Mouse (Mus musculus) MEL (cell line): Measurements from ENCODE around the gene Vsig8. TPM values are rescaled to one million over a fixed set of nuclear protein-coding genes. Genes with fewer than 3 reads are reported as not detected.

Source experiments
- DNase-seq: peaks from one replicate; pipeline ENCODE4 v3.0.0; 2011; ENCODE audit warnings: low read depth, low spot score
- H3K27ac ChIP-seq: 2 replicates; pipeline ENCODE4 v1.5.1; 2012; ENCODE audit warnings: low read depth, mild to moderate bottlenecking, control low read depth, low read length, moderate library complexity; ENCODE audit not compliant: control insufficient read depth
- H3K27me3 ChIP-seq, 2 experiments: fragments of 150-350 bp in 1 of 2; sonication (generic) in 1 of 2; 2 replicates each; pipeline ENCODE4 v1.6.1; 2012; ENCODE audit warnings: low read length in 2 of 2, mild to moderate bottlenecking in 2 of 2, improper control_type of control experiment in 1 of 2, moderate library complexity in 1 of 2; ENCODE audit not compliant: insufficient read depth in 2 of 2, control insufficient read depth in 1 of 2
- H3K36me3 ChIP-seq, 2 experiments: 2 replicates each; pipeline ENCODE4 v1.6.1; 2012 to 2014; ENCODE audit warnings: low read length in 2 of 2, improper control_type of control experiment in 1 of 2, inconsistent platforms in 1 of 2, mild to moderate bottlenecking in 1 of 2; ENCODE audit not compliant: insufficient read depth in 2 of 2, control insufficient read depth in 1 of 2
- H3K4me1 ChIP-seq, 2 experiments: fragments of 150-350 bp in 1 of 2; sonication (generic) in 1 of 2; 2 replicates each; pipeline ENCODE4 v1.6.1; 2012; ENCODE audit warnings: low read length in 2 of 2, improper control_type of control experiment in 1 of 2, mild to moderate bottlenecking in 1 of 2; ENCODE audit not compliant: insufficient read depth in 2 of 2, control insufficient read depth in 1 of 2
- H3K4me3 ChIP-seq, 2 experiments: fragments of 150-350 bp in 1 of 2; sonication (generic) in 1 of 2; 2 replicates each; pipeline ENCODE4 v1.5.1; 2012; ENCODE audit warnings: low read depth in 2 of 2, low read length in 2 of 2, mild to moderate bottlenecking in 2 of 2, moderate library complexity in 2 of 2, control low read depth in 1 of 2, improper control_type of control experiment in 1 of 2; ENCODE audit not compliant: control insufficient read depth in 1 of 2, insufficient read depth in 1 of 2
- H3K79me2 ChIP-seq: 2 replicates; pipeline ENCODE4 v1.6.1; 2012; ENCODE audit warnings: mild to moderate bottlenecking, low read length, moderate library complexity; ENCODE audit not compliant: control insufficient read depth, poor library complexity, insufficient read depth
- H3K9ac ChIP-seq: 2 replicates; pipeline ENCODE4 v1.6.1; 2012; ENCODE audit warnings: low read depth, mild to moderate bottlenecking, control low read depth, low read length, moderate library complexity; ENCODE audit not compliant: control insufficient read depth, poor library complexity, severe bottlenecking
- H3K9me3 ChIP-seq: fragments of 150-350 bp; sonication (generic); replicated peaks from 2 replicates; pipeline ENCODE4 v1.6.1; 2012; ENCODE audit warnings: mild to moderate bottlenecking, low read length, improper control_type of control experiment, moderate library complexity; ENCODE audit not compliant: insufficient read depth
- BHLHE40 ChIP-seq: IDR thresholded peaks from 2 replicates; pipeline ENCODE4 v1.6.1; 2012; ENCODE audit warnings: low read depth, mild to moderate bottlenecking, inconsistent platforms, low read length, improper control_type of control experiment, borderline replicate concordance
- CHD1 ChIP-seq: IDR thresholded peaks from 2 replicates; pipeline ENCODE4 v1.6.1; 2012; ENCODE audit warnings: low read depth, mild to moderate bottlenecking, inconsistent platforms, low read length, improper control_type of control experiment
- CHD2 ChIP-seq: IDR thresholded peaks from 2 replicates; pipeline ENCODE4 v1.6.1; 2011; ENCODE audit warnings: low read length, improper control_type of control experiment
- CTCF ChIP-seq, 3 experiments: IDR thresholded peaks in 2 of 3; conservative IDR thresholded peaks in 1 of 3; 2 replicates each; pipeline ENCODE4 v1.5.1; 2011 to 2012; ENCODE audit warnings: low read length in 3 of 3, low read depth in 2 of 3, mild to moderate bottlenecking in 2 of 3, improper control_type of control experiment in 1 of 3, inconsistent platforms in 1 of 3, mixed read lengths in 1 of 3, moderate library complexity in 1 of 3; ENCODE audit not compliant: control insufficient read depth in 1 of 3, insufficient read depth in 1 of 3, poor library complexity in 1 of 3, severe bottlenecking in 1 of 3
- E2F4 ChIP-seq: IDR thresholded peaks from 2 replicates; pipeline ENCODE4 v1.6.1; 2011; ENCODE audit warnings: low read depth, low read length, improper control_type of control experiment, borderline replicate concordance
- ELF1 ChIP-seq: IDR thresholded peaks from 2 replicates; pipeline ENCODE4 v1.6.1; 2014; ENCODE audit warnings: low read depth, mild to moderate bottlenecking, inconsistent platforms, low read length, improper control_type of control experiment, moderate library complexity
- EP300 ChIP-seq, 2 experiments: IDR thresholded peaks; 2 replicates each; pipeline ENCODE4 v1.6.1; 2011; ENCODE audit warnings: improper control_type of control experiment in 2 of 2, low read length in 2 of 2, low read depth in 1 of 2, mild to moderate bottlenecking in 1 of 2
- ETS1 ChIP-seq: IDR thresholded peaks from 2 replicates; pipeline ENCODE4 v1.6.1; 2012; ENCODE audit warnings: low read depth, mild to moderate bottlenecking, inconsistent platforms, low read length, improper control_type of control experiment, moderate library complexity
- GABPA ChIP-seq: IDR thresholded peaks from 2 replicates; pipeline ENCODE4 v1.6.1; 2012; ENCODE audit warnings: low read depth, mild to moderate bottlenecking, inconsistent platforms, low read length, improper control_type of control experiment, moderate library complexity
- GATA1 ChIP-seq: IDR thresholded peaks from 2 replicates; pipeline ENCODE4 v1.6.1; 2011; ENCODE audit warnings: low read depth, low read length, improper control_type of control experiment
- HCFC1 ChIP-seq: IDR thresholded peaks from 2 replicates; pipeline ENCODE4 v1.6.1; 2012; ENCODE audit warnings: low read depth, mild to moderate bottlenecking, inconsistent platforms, low read length, improper control_type of control experiment, moderate library complexity
- KAT2A ChIP-seq: conservative IDR thresholded peaks from 2 replicates; pipeline ENCODE4 v1.6.1; 2012; ENCODE audit warnings: low read depth, low read length, improper control_type of control experiment, inconsistent platforms
- MAFK ChIP-seq: IDR thresholded peaks from 2 replicates; pipeline ENCODE4 v1.6.1; 2011; ENCODE audit warnings: low read depth, mild to moderate bottlenecking, low read length, improper control_type of control experiment, borderline replicate concordance
- MAX ChIP-seq: IDR thresholded peaks from 2 replicates; pipeline ENCODE4 v1.6.1; 2011; ENCODE audit warnings: low read length, improper control_type of control experiment
- MAZ ChIP-seq: IDR thresholded peaks from 2 replicates; pipeline ENCODE4 v1.6.1; 2012; ENCODE audit warnings: low read depth, mild to moderate bottlenecking, inconsistent platforms, low read length, improper control_type of control experiment
- MEF2A ChIP-seq: IDR thresholded peaks from 2 replicates; pipeline ENCODE4 v1.6.1; 2014; ENCODE audit warnings: low read depth, mild to moderate bottlenecking, inconsistent platforms, low read length, improper control_type of control experiment; ENCODE audit not compliant: poor library complexity, insufficient replicate concordance, severe bottlenecking; ENCODE audit errors: extremely low read depth
- MXI1 ChIP-seq: IDR thresholded peaks from 2 replicates; pipeline ENCODE4 v1.6.1; 2011; ENCODE audit warnings: mild to moderate bottlenecking, low read depth, low read length, improper control_type of control experiment
- MYC ChIP-seq: IDR thresholded peaks from 2 replicates; pipeline ENCODE4 v1.6.1; 2011; ENCODE audit warnings: low read depth, mild to moderate bottlenecking, low read length, improper control_type of control experiment, moderate library complexity
- NELFE ChIP-seq: IDR thresholded peaks from 2 replicates; pipeline ENCODE4 v1.6.1; 2011; ENCODE audit warnings: low read depth, low read length, improper control_type of control experiment
- NRF1 ChIP-seq: IDR thresholded peaks from 2 replicates; pipeline ENCODE4 v1.6.1; 2014; ENCODE audit warnings: low read depth, mild to moderate bottlenecking, inconsistent platforms, low read length, improper control_type of control experiment, moderate library complexity; ENCODE audit not compliant: poor library complexity, insufficient read depth, severe bottlenecking
- POLR2A ChIP-seq, 2 experiments: IDR thresholded peaks; 2 replicates each; pipeline ENCODE4 v1.6.1; 2011 to 2012; ENCODE audit warnings: low read length in 2 of 2, mild to moderate bottlenecking in 2 of 2, control low read depth in 1 of 2, improper control_type of control experiment in 1 of 2, low read depth in 1 of 2, moderate library complexity in 1 of 2; ENCODE audit not compliant: control insufficient read depth in 1 of 2, insufficient read depth in 1 of 2, poor library complexity in 1 of 2
- POLR2AphosphoS2 ChIP-seq: IDR thresholded peaks from 2 replicates; pipeline ENCODE4 v1.6.1; 2011; ENCODE audit warnings: low read length, improper control_type of control experiment
- POLR2AphosphoS5 ChIP-seq: IDR thresholded peaks from 2 replicates; pipeline ENCODE4 v1.6.1; 2012; ENCODE audit warnings: low read depth, borderline replicate concordance, mild to moderate bottlenecking, inconsistent platforms, low read length, moderate library complexity, mixed read lengths
- RAD21 ChIP-seq: IDR thresholded peaks from 2 replicates; pipeline ENCODE4 v1.6.1; 2011; ENCODE audit warnings: mild to moderate bottlenecking, low read depth, low read length, improper control_type of control experiment
- RCOR1 ChIP-seq: IDR thresholded peaks from 2 replicates; pipeline ENCODE4 v1.6.1; 2012; ENCODE audit warnings: low read depth, mild to moderate bottlenecking, inconsistent platforms, low read length, improper control_type of control experiment
- SIN3A ChIP-seq: IDR thresholded peaks from 2 replicates; pipeline ENCODE4 v1.6.1; 2012; ENCODE audit warnings: low read length, improper control_type of control experiment, inconsistent platforms
- SMC3 ChIP-seq: IDR thresholded peaks from 2 replicates; pipeline ENCODE4 v1.6.1; 2011; ENCODE audit warnings: low read depth, low read length, improper control_type of control experiment
- TAL1 ChIP-seq: IDR thresholded peaks from 2 replicates; pipeline ENCODE4 v1.6.1; 2012; ENCODE audit warnings: mild to moderate bottlenecking, inconsistent platforms, low read length, moderate library complexity, mixed read lengths
- TBP ChIP-seq: IDR thresholded peaks from 2 replicates; pipeline ENCODE4 v1.8.0; 2011; ENCODE audit warnings: low read depth, low read length, improper control_type of control experiment
- TCF12 ChIP-seq: IDR thresholded peaks from 2 replicates; pipeline ENCODE4 v1.6.1; 2014; ENCODE audit warnings: low read depth, mild to moderate bottlenecking, inconsistent platforms, low read length, improper control_type of control experiment, moderate library complexity
- USF1 ChIP-seq: IDR thresholded peaks from 2 replicates; pipeline ENCODE4 v1.6.1; 2014; ENCODE audit warnings: low read depth, mild to moderate bottlenecking, inconsistent platforms, low read length, improper control_type of control experiment, moderate library complexity
- USF2 ChIP-seq, 2 experiments: IDR thresholded peaks; 2 replicates each; pipeline ENCODE4 v1.6.1; 2011 to 2012; ENCODE audit warnings: improper control_type of control experiment in 2 of 2, low read length in 2 of 2, borderline replicate concordance in 1 of 2, inconsistent platforms in 1 of 2, low read depth in 1 of 2, mild to moderate bottlenecking in 1 of 2; ENCODE audit not compliant: insufficient read depth in 1 of 2
- ZC3H11A ChIP-seq: IDR thresholded peaks from 2 replicates; pipeline ENCODE4 v1.6.1; 2012; ENCODE audit warnings: low read depth, mild to moderate bottlenecking, inconsistent platforms, low read length, improper control_type of control experiment
- ZKSCAN1 ChIP-seq: IDR thresholded peaks from 2 replicates; pipeline ENCODE4 v1.6.1; 2012; ENCODE audit warnings: low read depth, mild to moderate bottlenecking, inconsistent platforms, low read length, improper control_type of control experiment, moderate library complexity
- ZMIZ1 ChIP-seq: IDR thresholded peaks from 2 replicates; pipeline ENCODE4 v1.6.1; 2012; ENCODE audit warnings: low read depth, mild to moderate bottlenecking, inconsistent platforms, low read length, improper control_type of control experiment, moderate library complexity
- ZNF384 ChIP-seq: IDR thresholded peaks from 2 replicates; pipeline ENCODE4 v1.6.1; 2012; ENCODE audit warnings: low read depth, mild to moderate bottlenecking, inconsistent platforms, low read length, improper control_type of control experiment
- polyA plus RNA-seq, 2 experiments: library from polyadenylated mRNA; stranded (reverse) in 1 of 2; unstranded in 1 of 2; fragments of >175 nt in 1 of 2; fragments of >200 nt in 1 of 2; gene quantifications; 2 replicates each; pipeline versions ENCODE4 v1.2.1 to v1.2.4; 2012; ENCODE audit warnings: low replicate concordance in 2 of 2, low read depth in 1 of 2; ENCODE audit not compliant: insufficient read length in 2 of 2, insufficient read depth in 1 of 2, missing spikeins in 1 of 2
- total RNA-seq: library from RNA; depleted of rRNA; stranded (reverse); fragments of 300-350 nt; gene quantifications from 2 replicates; pipeline ENCODE4 v1.2.3, GENCODE M21; 2012

Vsig8 gene
- total and polyA plus RNA-seq, 3 experiments, result not detected

DNA sequence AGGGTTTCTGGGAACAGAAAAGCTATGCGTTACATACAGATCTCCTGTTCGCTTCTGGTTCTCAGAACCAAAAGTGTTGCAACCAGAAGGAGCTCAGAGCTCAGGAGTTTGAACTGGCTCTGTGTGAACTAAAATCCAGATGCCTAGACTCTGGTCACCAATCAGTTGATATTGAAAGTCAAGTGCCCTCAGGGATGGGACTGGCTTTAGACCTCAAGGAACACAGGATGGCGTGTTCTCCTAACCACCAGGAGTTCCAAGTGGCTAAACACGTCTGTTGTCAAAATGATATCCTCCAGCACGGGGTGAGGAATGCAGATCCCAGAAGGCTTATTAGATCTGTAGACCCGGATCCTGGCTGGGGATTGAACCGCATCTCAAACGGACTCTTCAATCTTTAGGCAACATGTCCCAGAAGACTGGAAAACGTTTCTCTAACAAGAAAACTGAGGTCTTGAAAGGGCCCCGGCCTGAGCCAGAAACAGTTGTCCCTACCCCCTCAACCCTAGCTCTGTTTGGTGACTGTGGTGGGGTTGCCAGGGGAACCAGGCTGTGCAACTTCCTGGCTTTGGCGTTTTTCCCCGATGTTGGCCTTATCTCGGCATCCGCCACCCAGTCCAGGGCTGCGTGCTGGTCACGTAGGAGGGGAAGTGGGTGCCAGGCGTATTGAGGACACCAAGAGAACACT, 42.1 kb upstream of the Vsig8 start:
- peaks cover 8 to 29% of the 10 kb centered on the region in 2 experiments for H3K4me1 ChIP-seq
- peak overlapping the region; percentile 89 for H3K27ac ChIP-seq
- peak; percentile 94 for DNase-seq
- H3K4me3 ChIP-seq, result peak overlapping the region; percentile 45 to 57
- H3K36me3 ChIP-seq, result peaks cover 0 to 14% of the 10 kb centered on the region in 2 experiments; a peak in 2 of 4 replicates
- no peaks in the 10 kb centered on the region for H3K9me3 ChIP-seq
- peak overlapping the region; percentile 75 for H3K9ac ChIP-seq
- H3K79me2 ChIP-seq, result no peaks in the 10 kb centered on the region; the same call in 1 of the 2 replicates
- no peaks in the 10 kb centered on the region for H3K27me3 ChIP-seq
- TF ChIP-seq RAD21, result no peak
- TF ChIP-seq BHLHE40, result peak; percentile 43; the same call in 1 of the 2 replicates
- no peak for TF ChIP-seq ZC3H11A
- TF ChIP-seq MAZ, result 0 out of 2 replicates have a peak, but pooled peaks have one; percentile 71
- TF ChIP-seq ELF1, result peak; percentile 80; the same call in 1 of the 2 replicates
- no peak for TF ChIP-seq KAT2A
- no peak for TF ChIP-seq MAFK
- no peak for TF ChIP-seq RCOR1
- 0 out of 2 replicates have a peak, but pooled peaks have one; percentile 38 for TF ChIP-seq ZMIZ1
- peak in 1 of 2 experiments; percentile 65; a peak in 2 of 4 replicates for TF ChIP-seq POLR2A (IDR thresholded peaks at IDR 0.05; ENCODE audit: control insufficient read depth in 1 of 2, insufficient read depth in 1 of 2, low read depth in 1 of 2, low read length in 2 of 2, poor library complexity in 1 of 2)
- TF ChIP-seq MEF2A, result no peak
- no peak for TF ChIP-seq USF2 (IDR thresholded peaks at IDR 0.05; ENCODE audit: borderline replicate concordance in 1 of 2, insufficient read depth in 1 of 2, low read depth in 1 of 2, low read length in 2 of 2)
- peak; percentile 68 to 89 for TF ChIP-seq EP300 (IDR thresholded peaks at IDR 0.05; ENCODE audit: low read depth in 1 of 2, low read length in 2 of 2)
- TF ChIP-seq HCFC1, result peak; percentile 61; the same call in 1 of the 2 replicates
- TF ChIP-seq MXI1, result no peak; the same call in 1 of the 2 replicates
- TF ChIP-seq GABPA, result no peak
- no peak for TF ChIP-seq CHD2
- peak; percentile 83 for TF ChIP-seq ETS1
- TF ChIP-seq POLR2AphosphoS5, result no peak
- TF ChIP-seq POLR2AphosphoS2, result no peak
- no peak for TF ChIP-seq ZNF384
- TF ChIP-seq GATA1, result peak; percentile 80
- TF ChIP-seq SIN3A, result peak; percentile 81
- TF ChIP-seq E2F4, result no peak
- no peak for TF ChIP-seq CTCF (IDR thresholded peaks at IDR 0.05 in 2 of 3, conservative IDR thresholded peaks at IDR 0.05 in 1 of 3; ENCODE audit: control insufficient read depth in 1 of 3, insufficient read depth in 1 of 3, low read depth in 2 of 3, low read length in 3 of 3, poor library complexity in 1 of 3, severe bottlenecking in 1 of 3)
- 0 out of 2 replicates have a peak, but pooled peaks have one; percentile 11 for TF ChIP-seq TBP
- TF ChIP-seq CHD1, result no peak
- TF ChIP-seq ZKSCAN1, result no peak
- TF ChIP-seq NRF1, result no peak
- no peak; the same call in 1 of the 2 replicates for TF ChIP-seq MAX
- no peak for TF ChIP-seq SMC3
- no peak; the same call in 1 of the 2 replicates for TF ChIP-seq NELFE
- peak; percentile 79 for TF ChIP-seq TCF12
- TF ChIP-seq TAL1, result peak; percentile 63
- 0 out of 2 replicates have a peak, but pooled peaks have one; percentile 33 for TF ChIP-seq MYC
- no peak for TF ChIP-seq USF1
